Mouse (Mus musculus) intestine, embryonic 14.5 days (tissue): ENCODE results near the gene Serp2. TPM values are rescaled to one million over a fixed set of nuclear protein-coding genes. Genes with fewer than 3 reads are reported as not detected.
A peak's percentile ranks its signal among the peaks of the same experiment; 100 is the strongest.

Experiments
- ATAC-seq: fragments of 200-750 bp; cut with Nextera tagmentation; replicated peaks from 2 replicates; pipeline ENCODE4 v1.8.0; 2017; ENCODE audit warnings: low read depth, moderate number of reproducible peaks, moderate TSS enrichment, moderate library complexity; ENCODE audit not compliant: low FRiP score, low TSS enrichment
- DNase-seq: peaks from one replicate; pipeline ENCODE4 v3.0.0-alpha.2; 2018; ENCODE audit warnings: low spot score
- H3K27ac ChIP-seq: fragments of 300-500 bp; sonication (generic); 2 replicates; pipeline ENCODE4 v1.5.1; 2014; ENCODE audit warnings: low read depth, mild to moderate bottlenecking, control low read depth
- H3K27me3 ChIP-seq: fragments of 300-500 bp; sonication (generic); replicated peaks from 2 replicates; pipeline ENCODE4 v1.6.1; 2014; ENCODE audit warnings: low read length, control low read depth; ENCODE audit not compliant: control insufficient read depth, insufficient read depth
- H3K36me3 ChIP-seq: fragments of 300-500 bp; sonication (generic); 2 replicates; pipeline ENCODE4 v1.6.1; 2014; ENCODE audit warnings: low read length, control low read depth; ENCODE audit not compliant: control insufficient read depth, insufficient read depth
- H3K4me1 ChIP-seq: fragments of 300-500 bp; sonication (generic); replicated peaks from 2 replicates; pipeline ENCODE4 v1.6.1; 2014; ENCODE audit warnings: low read length, control low read depth, mixed read lengths; ENCODE audit not compliant: control insufficient read depth, insufficient read depth
- H3K4me2 ChIP-seq: fragments of 300-500 bp; sonication (generic); 2 replicates; pipeline ENCODE4 v1.6.1; 2014; ENCODE audit warnings: low read length
- H3K4me3 ChIP-seq: fragments of 300-500 bp; sonication (generic); 2 replicates; pipeline ENCODE4 v1.5.1; 2014; ENCODE audit warnings: low read depth, low read length, control low read depth, mixed read lengths
- H3K9ac ChIP-seq: fragments of 300-500 bp; sonication (generic); 2 replicates; pipeline ENCODE4 v1.6.1; 2014; ENCODE audit warnings: mild to moderate bottlenecking, low read length
- H3K9me3 ChIP-seq: fragments of 300-500 bp; sonication (generic); 2 replicates; pipeline ENCODE4 v1.6.1; 2016; ENCODE audit warnings: low read length, control low read depth; ENCODE audit not compliant: control insufficient read depth
- WGBS: fragments of 180-500 bp; shearing (Covaris S2); extraction: QIAGEN DNeasy Blood & Tissue Kit; methylation state at CpG from one replicate; pipeline ENCODE4 v1.1.7; 2014; 5-methylcytosine and 5-hydroxymethylcytosine counted together
- polyA plus RNA-seq: library from polyadenylated mRNA; unstranded; fragments of >200 nt; fragmentation: Nextera tagmentation; extraction: Ambion mirVana; gene quantifications from 2 replicates; pipeline ENCODE4 v1.2.1, GENCODE M21; 2014

The Serp2 gene
- polyA plus RNA-seq, 1 experiment from 2014 or later: 13.6 TPM

DNA sequence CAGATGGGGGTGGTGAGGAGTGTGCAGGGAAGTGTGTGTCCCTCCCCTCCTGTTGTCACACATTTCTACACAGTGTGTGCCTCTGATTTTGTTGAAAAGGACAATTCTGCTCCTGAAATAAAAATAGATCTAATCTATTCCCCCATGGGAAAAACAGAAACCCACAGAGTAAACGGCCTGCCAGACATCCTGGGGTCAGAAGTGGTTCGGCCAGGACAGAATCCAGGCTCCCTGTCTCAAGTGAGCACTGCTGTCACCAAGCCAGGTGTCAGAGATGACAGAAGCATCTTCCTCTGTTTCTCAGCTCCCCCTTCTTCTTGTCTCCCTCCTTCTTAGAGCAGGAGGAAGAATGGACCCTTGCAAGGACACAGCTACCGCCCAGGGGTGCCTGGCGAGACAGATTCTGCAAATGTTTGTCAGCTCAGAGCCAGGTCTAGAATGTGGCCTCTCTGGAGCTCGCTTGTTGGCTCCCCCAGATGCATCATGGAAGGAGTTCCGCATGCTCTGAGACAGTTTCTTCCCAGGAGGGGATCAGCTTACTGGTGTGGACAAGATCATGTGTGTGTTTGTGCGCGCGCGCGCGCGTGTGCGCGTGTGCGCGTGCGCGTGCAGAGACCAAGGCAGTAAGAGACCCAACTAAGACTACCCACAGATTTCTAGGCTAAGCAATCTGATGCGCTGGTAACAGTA lies 29.5 kb downstream of the Serp2 start:
- no peak overlapping the region for H3K4me2 ChIP-seq
- H3K27ac ChIP-seq: peak overlapping the region; percentile 62
- H3K27me3 ChIP-seq: no peaks in the 10 kb centered on the region
- no peak overlapping the region for H3K9ac ChIP-seq
- H3K4me3 ChIP-seq: no peak overlapping the region
- DNase-seq: no peak
- 75% methylated on average over 20 of the region's 20 CpGs for WGBS
- H3K4me1 ChIP-seq: peaks cover 28% of the 10 kb centered on the region
- no peaks in the 10 kb centered on the region for H3K9me3 ChIP-seq
- H3K36me3 ChIP-seq: no peaks in the 10 kb centered on the region
- no peak for ATAC-seq

DNA sequence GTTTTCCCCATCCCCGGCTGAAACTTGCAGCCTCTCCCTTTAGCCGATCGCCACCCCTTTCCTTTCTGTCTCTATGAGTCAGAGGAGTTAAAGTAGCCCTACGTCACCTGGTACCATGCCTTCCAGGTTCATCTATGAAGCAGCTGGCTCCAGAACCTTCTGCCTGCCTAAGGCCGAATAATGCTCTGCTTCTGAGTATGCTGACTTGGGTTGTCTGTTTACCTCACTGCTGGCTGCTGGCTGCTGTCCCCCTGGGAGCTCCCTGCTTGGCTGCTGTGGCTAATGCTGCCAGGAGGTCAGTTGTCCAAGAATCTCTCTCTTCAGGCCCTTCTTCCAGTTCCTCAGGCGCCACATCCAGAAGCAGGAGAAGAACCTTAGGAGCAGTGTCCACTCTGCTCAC lies 30.2 kb downstream of the Serp2 start:
- no peak overlapping the region for H3K9ac ChIP-seq
- DNase-seq: no peak

DNA sequence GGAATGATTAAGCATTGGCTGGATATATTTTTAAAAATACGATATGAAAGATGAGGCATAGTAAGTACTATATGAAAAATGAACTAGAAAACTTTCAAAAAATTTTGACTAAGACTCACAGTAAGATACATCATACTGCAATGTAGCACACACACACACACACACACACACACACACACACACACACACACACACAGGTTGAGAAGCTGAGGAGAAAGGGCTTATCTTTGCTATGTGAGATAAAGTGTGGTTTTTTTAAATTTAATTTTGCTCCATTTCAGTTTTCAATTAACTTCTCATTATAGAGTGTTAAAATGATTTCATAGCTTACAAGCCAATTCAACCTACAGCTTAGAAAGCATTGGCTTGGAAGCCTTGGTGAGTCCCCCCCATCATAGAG lies 33.3 kb downstream of the Serp2 start:
- H3K27ac ChIP-seq: no peak overlapping the region
- no peak overlapping the region for H3K4me3 ChIP-seq
- no peaks in the 10 kb centered on the region for H3K36me3 ChIP-seq
- no peak overlapping the region for H3K4me2 ChIP-seq
- no peaks in the 10 kb centered on the region for H3K27me3 ChIP-seq
- peaks cover 22% of the 10 kb centered on the region for H3K4me1 ChIP-seq
- ATAC-seq: no peak
- H3K9me3 ChIP-seq: no peaks in the 10 kb centered on the region
- H3K9ac ChIP-seq: no peak overlapping the region
- DNase-seq: no peak
- WGBS: 92% methylated on average over 1 of the region's 1 CpGs

More for the DNA sequence above, 30.2 kb downstream of the Serp2 start:
- no peaks in the 10 kb centered on the region for H3K27me3 ChIP-seq
- no peak overlapping the region for H3K4me2 ChIP-seq
- no peaks in the 10 kb centered on the region for H3K36me3 ChIP-seq
- no peak for ATAC-seq
- no peaks in the 10 kb centered on the region for H3K9me3 ChIP-seq
- 61% methylated on average over 6 of the region's 6 CpGs for WGBS
- H3K27ac ChIP-seq: peak overlapping the region; percentile 60
- no peak overlapping the region for H3K4me3 ChIP-seq
- H3K4me1 ChIP-seq: peaks cover 28% of the 10 kb centered on the region

DNA sequence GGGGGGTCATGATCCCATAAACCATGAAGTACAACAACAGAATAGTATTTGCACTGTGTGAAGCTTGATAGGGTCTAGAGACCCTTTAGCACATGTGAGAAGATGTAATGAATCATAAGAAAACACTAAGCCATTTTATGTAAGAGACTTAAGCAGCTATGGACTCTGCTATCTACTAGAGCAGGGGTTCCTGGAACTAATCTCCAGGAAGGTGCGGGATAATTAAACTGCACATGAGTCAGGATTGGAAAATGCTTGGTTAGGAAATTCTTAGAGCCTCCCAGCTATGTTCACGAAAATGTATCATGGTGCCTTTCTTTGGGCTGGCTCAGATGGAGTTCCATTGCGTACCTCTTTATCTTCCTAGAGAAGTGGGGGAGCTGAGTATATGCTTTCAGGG lies 35.4 kb downstream of the Serp2 start:
- no peaks in the 10 kb centered on the region for H3K9me3 ChIP-seq
- ATAC-seq (no peak), DNase-seq (no peak)
- H3K27me3 ChIP-seq: no peaks in the 10 kb centered on the region
- WGBS: 91% methylated on average over 3 of the region's 3 CpGs
- no peak overlapping the region for H3K4me2 ChIP-seq
- H3K27ac ChIP-seq: no peak overlapping the region
- peaks cover 1% of the 10 kb centered on the region; the same call in 1 of the 2 replicates for H3K4me1 ChIP-seq
- no peak overlapping the region for H3K4me3 ChIP-seq
- H3K9ac ChIP-seq: no peak overlapping the region
- no peaks in the 10 kb centered on the region for H3K36me3 ChIP-seq

DNA sequence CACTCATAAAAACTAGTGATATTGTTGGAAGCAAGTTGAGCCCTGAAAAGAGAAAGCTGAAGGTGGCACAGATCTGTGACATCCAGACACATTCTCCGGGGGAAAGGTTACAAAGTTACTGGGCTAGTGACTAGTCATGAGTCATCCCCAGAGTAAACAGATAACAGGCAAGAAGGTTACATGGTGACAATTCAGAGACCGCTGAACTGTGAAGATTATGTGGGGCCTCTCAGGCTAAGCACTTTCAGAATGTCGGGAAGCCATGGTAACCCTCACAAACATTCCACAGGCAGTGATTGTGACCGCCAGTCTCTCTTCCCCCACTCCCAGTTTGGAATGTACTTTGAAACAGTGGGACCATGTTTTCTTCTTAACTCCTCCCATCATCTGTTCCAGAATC lies 36.1 kb downstream of the Serp2 start:
- 23% methylated on average over 4 of the region's 4 CpGs for WGBS
- no peak for DNase-seq
- no peaks in the 10 kb centered on the region for H3K9me3 ChIP-seq
- H3K4me1 ChIP-seq: no peaks in the 10 kb centered on the region; the same call in 1 of the 2 replicates
- H3K4me3 ChIP-seq: no peak overlapping the region
- H3K4me2 ChIP-seq: no peak overlapping the region
- ATAC-seq: peak; percentile 74
- no peak overlapping the region for H3K27ac ChIP-seq
- H3K27me3 ChIP-seq: no peaks in the 10 kb centered on the region
- no peak overlapping the region for H3K9ac ChIP-seq
- no peaks in the 10 kb centered on the region for H3K36me3 ChIP-seq

DNA sequence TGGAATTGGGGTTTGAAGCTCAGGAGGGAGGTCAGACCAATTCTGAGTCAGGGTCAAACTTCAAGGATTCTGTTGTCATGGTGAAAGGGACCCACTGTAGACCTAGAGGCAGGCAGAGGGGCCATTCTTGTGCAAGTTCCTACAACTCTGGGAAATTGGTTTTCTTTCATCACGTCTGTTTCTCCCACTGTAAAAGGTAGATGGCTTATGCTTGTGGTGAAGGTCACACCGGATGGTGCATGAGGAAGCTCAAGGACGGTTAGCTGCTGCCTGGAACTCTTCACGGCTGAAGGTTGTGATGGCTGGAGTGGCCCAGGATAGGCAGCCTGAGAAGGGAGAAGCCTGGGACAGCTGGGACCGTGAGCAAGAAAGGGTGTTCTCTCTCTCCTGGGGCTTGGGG lies 38.5 kb downstream of the Serp2 start:
- no peak overlapping the region for H3K4me3 ChIP-seq
- H3K27me3 ChIP-seq: no peaks in the 10 kb centered on the region
- no peak for DNase-seq
- H3K27ac ChIP-seq: no peak overlapping the region
- H3K4me1 ChIP-seq: peaks cover 8% of the 10 kb centered on the region
- H3K36me3 ChIP-seq: no peaks in the 10 kb centered on the region
- no peak overlapping the region for H3K9ac ChIP-seq
- H3K9me3 ChIP-seq: no peaks in the 10 kb centered on the region
- no peak for ATAC-seq
- no peak overlapping the region for H3K4me2 ChIP-seq
- WGBS: 79% methylated on average over 5 of the region's 5 CpGs

DNA sequence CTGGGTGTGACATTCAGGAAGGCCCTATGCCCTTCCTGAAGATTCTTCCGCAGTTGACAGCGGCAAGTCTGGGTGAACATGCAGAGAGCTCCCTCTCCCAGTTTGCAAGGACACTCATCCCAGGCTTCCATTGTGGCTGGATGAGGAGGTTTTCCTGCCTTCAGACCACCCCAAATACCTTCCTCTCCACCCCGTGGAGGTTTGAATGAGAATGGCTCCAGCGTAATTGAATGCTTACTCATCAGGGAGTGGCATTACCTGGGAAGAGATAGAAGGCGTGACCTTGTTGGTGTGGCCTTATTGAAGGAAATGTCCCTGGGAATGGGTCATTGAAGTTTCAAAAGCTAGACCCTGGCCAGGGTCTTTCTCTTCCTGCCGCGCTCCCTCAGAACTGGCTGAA lies 41.1 kb downstream of the Serp2 start:
- ATAC-seq (no peak), DNase-seq (no peak)
- Histone ChIP-seq H3K27me3 (no peaks in the 10 kb centered on the region), H3K9ac (no peak overlapping the region), H3K27ac (no peak overlapping the region), H3K36me3 (no peaks in the 10 kb centered on the region), H3K4me3 (no peak overlapping the region), H3K9me3 (peaks cover under 1% of the 10 kb centered on the region; the same call in 1 of the 2 replicates), H3K4me1 (peaks cover 14% of the 10 kb centered on the region), H3K4me2 (no peak overlapping the region)
- 77% methylated on average over 7 of the region's 7 CpGs for WGBS

DNA sequence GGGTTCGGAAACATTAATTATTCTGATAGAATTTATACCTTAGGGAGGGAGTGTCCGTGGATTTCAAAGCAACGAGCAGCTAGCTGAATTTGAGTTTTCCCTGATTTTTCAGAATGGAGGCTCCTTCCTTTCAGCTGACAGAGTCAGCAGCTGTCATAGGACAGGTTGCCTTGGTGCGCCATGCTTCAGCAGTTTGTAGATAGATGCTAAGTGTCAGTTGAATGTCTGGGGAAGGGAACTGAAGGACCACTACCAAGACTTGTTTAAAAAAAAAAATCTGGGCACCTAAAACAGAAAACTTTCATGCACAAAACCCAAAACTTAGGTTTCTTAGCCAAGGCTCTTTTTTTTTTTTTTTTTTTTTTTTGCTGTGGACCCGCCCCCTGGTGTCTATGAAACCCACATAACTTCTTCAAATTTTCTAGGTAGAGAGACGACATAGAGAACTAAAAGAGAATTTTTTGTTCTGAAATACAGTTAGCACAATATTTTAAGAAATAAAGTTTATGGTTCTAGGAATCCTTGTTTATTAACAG lies 42.6 kb downstream of the Serp2 start:
- no peak for DNase-seq
- H3K4me3 ChIP-seq: no peak overlapping the region
- H3K9me3 ChIP-seq: peaks cover 4% of the 10 kb centered on the region; the same call in 1 of the 2 replicates
- no peak for ATAC-seq
- no peak overlapping the region for H3K9ac ChIP-seq
- no peaks in the 10 kb centered on the region for H3K27me3 ChIP-seq
- peak overlapping the region; percentile 26 for H3K4me2 ChIP-seq
- no peaks in the 10 kb centered on the region for H3K36me3 ChIP-seq
- 48% methylated on average over 6 of the region's 6 CpGs for WGBS
- peaks cover 14% of the 10 kb centered on the region for H3K4me1 ChIP-seq
- 0 out of 2 replicates have a peak overlapping the region, but pooled peaks have one; percentile 60 for H3K27ac ChIP-seq
